Mouse (Mus musculus) embryonic fibroblast, embryonic 13.5 days (primary cell): ENCODE data around the gene Zfhx2.

Source experiments
- CTCF ChIP-seq: IDR thresholded peaks from 2 replicates; pipeline ENCODE4 v1.5.1; 2011; ENCODE audit warnings: mild to moderate bottlenecking, control low read depth, low read length, moderate library complexity, borderline replicate concordance; ENCODE audit not compliant: insufficient read depth
- POLR2A ChIP-seq: IDR thresholded peaks from 2 replicates; pipeline ENCODE4 v1.6.1; 2011; ENCODE audit warnings: low read depth, mild to moderate bottlenecking, control low read depth, low read length, moderate library complexity

- no peak for TF ChIP-seq POLR2A
- no peak for TF ChIP-seq CTCF
Observed at GRCm38 (mm10) chr14:55059009-55059408, 33.1 kb downstream of the Zfhx2 start.
